Mouse (Mus musculus) small intestine, adult 2 months (tissue): ENCODE results near the gene Utp4.

ENCODE experiments used
- CTCF ChIP-seq: fragments of 200-500 bp; IDR thresholded peaks from 2 replicates; pipeline ENCODE4 v1.5.1; 2012; ENCODE audit warnings: low read depth, mild to moderate bottlenecking, control low read depth, inconsistent platforms, low read length, moderate library complexity, mixed read lengths; ENCODE audit not compliant: insufficient replicate concordance, insufficient read length; ENCODE audit errors: extremely low read depth
- POLR2A ChIP-seq: fragments of 200-500 bp; IDR thresholded peaks from 2 replicates; pipeline ENCODE4 v1.6.1; 2012; ENCODE audit warnings: low read depth, mild to moderate bottlenecking, control low read depth, inconsistent platforms, low read length, moderate library complexity

DNA sequence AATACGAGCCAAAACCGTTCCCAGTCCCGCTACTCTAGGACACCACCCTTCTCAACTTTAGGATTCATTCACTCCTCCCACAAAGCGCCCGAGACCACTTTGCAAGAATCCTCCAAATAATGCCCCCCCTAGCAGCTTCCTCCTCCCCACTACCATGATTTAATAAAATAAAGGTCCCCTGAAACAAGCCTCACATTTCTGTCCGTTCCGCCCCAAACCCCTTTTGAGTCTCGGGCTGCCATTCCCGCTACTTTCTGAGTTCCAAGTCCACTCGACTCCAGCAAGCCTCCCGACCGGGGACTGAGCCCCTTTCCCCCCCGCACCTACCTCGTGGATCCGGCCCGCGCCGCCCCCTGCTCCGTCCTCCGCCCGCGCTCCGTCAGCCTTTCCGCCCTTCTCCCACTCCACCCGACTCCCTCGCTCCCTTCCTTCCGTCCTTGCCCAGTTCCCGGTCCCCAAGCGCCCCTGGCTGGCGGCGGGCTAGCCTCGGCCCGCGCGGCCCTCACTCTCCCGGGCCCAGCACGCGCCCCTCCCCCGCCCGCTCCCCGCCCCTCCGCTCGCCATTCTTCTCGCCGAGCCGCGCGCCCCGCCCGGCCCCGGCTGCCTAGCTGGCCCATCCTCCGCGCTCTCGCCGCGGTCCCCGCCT is 507 bp upstream of the Utp4 start:
- TF ChIP-seq CTCF (no peak), POLR2A (no peak)
